Mouse (Mus musculus) T-cell, adult 2 months (primary cell): Measurements from ENCODE around the gene Ubap1l.
"Not testable (repeated sequence)": the region's sequence is repeated elsewhere in the genome, so short reads cannot be mapped to it uniquely, and the experiment has no call there.

Experiments
- DNase-seq: peaks from one replicate; pipeline ENCODE4 v3.0.0; 2022; ENCODE audit warnings: low spot score

Gene Ubap1l

DNA sequence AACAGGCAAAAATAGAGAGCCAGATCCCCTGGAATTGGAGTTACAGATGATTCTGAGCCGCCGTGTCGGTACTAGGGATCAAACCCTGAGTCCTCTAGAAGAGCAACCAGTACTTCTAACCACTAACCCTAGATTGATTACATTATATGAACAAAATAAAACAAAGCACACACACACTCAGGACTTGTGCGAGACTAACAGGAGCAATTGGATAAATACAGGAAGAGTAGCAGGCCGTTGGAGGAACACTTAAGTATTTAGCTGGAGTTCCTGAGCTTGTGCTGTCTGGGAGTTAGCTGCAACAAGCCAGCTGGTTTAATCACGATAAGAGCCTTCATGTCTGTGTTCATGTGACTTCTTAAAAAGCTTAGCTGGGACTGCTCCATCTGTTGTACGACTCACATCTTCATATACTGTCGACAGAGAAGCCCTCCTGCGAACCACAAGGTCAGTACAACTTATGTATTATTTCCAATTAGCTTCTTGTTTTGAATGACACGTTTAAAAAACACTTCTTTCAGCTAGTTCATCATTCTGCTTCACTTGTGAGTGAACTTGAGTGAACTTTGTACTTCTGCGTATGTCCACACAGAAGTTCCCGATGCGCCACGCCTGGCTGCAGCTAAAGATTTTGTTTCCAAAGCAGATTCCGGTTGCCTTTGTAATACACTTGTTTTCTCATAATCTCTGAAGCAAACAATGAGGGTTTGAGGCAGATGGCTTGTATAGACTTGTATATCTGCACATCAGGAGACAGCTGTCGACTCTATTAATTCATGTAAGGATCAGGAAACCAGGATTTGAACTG lies at the start of gene Ubap1l:
Gene Ubap1l, plus strand, starts transcription at position 401 of the 808 bp plus-strand sequence.
- no peak for DNase-seq

DNA sequence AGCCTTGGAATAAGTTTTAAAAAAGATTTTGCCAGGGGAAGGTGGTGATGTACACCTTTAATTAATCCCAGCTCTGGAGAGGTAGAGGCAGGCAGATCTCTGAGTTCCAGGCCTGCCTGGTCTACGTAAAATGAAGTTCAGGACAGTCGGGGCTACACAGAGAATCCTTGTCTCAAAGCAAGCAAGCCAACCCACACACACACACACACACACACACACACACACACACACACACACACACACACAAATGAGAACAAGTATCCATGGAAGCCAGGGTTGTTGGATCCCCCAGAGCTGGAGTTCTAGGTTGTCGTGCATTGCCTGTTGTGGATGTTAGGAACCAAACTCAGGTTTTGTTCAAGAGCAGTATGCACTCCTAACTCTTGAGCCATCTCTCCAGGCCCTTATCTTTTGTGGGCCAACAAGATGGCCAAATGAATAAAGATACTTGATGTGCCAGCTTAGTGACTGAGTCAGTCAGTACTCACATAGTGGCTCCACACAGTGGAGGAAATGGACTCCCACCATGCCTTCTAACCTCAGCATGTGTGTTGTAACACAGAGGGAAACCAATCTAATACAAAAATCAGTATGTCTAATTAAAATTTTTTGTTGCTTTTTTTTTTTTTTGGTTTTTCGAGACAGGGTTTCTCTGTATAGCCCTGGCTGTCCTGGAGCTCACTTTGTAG lies 48.0 kb upstream of the Ubap1l start:
- DNase-seq: no peak

DNA sequence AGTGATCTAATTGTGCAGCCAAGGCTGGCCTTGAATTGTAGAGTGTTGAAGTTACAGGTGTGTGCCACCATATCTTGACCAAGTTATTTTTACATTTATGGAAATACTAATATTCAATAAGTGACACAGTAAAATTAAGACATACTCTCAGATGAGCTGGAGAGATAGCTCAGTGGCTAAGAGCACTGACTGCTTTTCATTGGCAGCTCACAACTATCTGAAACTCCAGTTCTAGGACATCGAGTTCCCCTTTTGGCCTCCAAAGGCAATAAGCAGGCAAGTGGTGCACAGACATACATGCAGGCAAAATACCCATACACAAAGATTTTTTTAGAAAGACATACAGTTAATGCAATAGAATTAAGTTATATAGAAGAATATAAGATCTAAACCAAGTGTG lies 47.0 kb upstream of the Ubap1l start:
- DNase-seq: no peak

DNA sequence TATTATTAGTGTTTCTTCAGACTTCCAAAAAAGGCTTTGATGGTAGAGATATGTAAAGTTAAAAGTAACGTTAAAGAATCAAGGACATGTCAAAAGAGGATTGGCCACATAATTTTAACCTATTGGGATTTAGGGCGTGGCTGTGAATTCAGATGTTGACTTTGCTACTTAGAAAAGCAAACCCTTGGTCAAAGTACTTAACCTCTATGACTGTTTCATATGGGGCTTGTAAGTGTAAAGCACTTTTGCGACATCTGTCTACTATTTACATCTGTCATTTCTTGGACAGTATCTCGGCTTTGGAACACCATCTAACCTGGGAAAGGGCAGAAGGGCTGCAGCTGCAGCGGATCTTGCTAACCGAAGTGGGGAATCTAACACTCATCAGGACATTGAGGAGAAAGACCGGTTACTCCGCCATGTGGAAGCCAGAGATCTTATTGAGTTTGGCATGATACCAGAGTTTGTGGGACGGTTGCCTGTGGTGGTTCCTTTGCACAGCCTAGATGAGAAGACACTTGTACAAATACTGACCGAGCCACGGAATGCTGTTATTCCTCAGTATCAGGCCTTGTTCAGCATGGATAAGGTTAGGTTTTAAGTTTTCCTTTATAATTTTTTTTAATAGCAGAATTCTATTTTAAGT lies 38.5 kb upstream of the Ubap1l start:
- no peak for DNase-seq

DNA sequence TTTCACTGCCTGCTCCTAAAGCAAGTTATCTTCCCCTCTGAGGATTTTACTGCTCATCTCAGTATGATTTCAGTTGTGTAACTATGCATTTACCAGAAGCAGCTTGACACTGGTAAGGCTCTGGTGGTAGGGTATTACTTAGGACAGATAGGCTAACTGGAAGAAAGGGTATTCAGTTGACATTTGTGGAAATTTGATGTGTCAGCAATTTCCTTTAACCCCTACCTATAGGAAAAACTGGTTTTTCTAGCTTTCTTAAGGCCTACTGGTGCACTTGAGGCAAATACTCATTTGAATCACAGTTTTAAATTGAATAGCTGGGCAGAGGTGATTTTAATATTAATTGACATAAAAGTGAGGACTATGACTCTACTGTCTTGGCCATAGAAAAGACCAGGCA lies 34.9 kb upstream of the Ubap1l start:
- no peak for DNase-seq

DNA sequence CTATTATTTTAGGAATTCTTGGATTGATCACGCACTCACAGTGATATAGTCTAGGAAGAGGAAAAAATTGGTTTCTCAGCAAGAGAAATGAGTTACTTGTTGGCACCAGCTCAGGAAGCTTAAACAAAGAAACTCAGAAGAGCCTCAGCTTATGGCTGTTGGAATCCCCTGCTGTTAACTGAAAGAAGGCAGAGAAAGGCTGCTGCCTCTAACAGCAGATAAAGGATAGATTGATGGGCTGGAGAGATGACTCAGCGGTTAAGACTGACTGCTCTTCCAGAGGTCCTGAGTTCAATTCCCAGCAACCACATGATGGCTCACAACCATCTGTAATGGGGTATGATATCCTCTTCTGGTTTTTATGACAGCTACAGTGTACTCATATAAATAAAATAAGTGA lies 33.5 kb upstream of the Ubap1l start:
- DNase-seq: no peak

DNA sequence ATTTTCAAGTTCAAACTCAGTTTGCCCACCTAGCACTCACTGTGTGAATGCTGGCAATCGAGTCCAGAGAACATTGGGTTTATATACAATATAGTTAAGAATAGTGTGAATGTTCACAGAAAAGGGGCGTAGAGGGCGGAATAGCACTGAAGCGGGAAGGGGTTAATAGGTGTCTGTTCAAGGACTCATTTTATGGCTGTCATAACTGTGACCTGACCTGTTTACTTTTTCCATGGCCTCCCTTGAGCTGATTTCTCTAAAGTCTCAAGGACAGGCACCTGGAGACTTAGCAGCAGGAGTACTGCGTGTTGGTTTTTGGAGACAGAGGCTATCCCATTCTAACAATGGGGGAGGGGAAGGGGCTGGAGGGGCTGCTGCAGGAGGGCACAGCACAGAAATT lies 26.9 kb upstream of the Ubap1l start:
- DNase-seq: no peak

DNA sequence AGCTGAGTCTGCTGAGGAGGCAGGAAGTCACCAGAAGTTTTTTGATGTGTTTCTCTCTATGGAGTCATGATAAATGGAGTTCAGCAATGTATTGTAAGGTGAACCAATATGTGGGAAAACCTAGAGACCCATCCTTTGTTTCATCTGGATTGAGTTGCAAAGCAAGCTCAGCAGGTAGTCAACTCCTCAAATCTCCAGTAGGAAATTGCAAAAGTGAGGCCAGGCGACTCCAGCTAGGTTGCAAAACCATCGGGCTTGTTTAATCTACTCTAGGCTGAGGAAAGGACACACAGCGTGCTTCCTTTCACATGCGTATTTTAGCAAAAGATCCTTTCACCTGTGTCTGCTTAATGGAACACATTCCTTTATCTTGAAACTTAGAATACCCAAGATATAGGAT lies 21.7 kb upstream of the Ubap1l start:
- DNase-seq: no peak

DNA sequence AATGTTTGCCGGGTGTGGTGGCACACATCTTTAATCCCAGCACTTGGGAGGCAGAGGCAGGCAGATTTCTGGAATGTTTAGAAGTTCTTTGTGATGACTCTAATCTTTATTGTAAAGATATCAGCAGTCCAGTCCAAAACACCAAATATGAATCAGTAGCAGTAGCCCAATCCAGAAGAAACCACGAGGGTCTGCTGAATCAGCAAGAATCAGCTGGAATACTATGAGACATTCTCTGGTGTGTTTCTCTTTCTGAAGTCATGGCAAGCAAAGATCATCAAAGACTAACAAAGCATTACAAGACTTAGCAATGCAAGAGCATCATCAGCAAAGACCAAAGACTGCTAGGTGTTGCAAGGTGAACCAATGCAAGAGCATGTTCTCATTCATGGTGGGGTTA lies 20.4 kb upstream of the Ubap1l start:
- no peak for DNase-seq

DNA sequence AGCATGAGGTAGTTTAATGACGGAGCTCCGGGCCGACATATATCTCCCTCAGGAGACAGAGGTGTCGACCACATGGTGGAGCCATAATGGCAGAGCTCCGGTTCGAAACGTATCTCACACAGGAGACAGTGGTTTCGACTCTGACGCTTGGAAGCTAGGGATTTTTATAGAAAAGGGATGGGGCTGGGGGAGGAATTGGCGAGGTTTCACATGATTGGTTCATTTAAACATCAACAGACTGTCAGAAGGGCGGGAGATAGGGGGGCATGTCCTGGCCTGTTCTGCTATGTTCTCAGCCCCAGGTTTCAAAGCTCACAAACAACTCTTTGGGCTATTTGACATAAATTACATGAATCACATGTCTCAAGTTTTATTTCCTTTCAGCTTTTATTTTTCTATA lies 15.4 kb upstream of the Ubap1l start:
- not testable (repeated sequence) for DNase-seq

DNA sequence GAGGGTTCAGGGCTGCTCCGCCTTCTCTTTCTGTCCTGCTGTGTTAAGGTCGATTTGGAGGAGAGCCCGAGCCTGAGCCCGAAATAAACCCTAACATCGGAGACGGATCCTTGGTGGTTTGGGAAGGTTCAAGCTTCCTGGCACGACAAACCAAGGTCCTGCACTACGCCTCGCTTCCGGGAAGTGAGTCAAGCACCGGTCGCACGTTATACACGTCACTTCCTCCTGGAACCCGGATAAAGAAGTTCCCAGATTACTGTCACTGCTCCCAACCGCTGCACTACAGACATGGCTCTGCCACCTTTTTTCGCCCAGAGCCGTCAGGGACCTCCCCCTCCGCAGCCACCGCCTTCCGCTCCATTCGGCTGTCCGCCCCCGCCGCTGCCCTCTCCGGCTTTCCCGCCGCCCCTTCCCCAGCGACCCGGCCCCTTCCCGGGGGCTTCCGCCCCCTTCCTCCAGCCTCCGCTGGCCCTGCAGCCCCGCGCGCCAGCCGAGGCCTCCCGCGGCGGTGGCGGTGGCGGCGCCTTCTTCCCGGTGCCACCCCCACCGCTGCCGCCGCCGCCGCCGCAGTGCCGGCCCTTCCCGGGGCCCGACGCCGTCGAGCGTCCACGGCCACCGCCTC lies 14.9 kb upstream of the Ubap1l start, which contains the start of gene Pdcd7:
Gene Pdcd7, plus strand, starts transcription at position 251 of the 622 bp plus-strand sequence.
- peak; percentile 91 for DNase-seq

DNA sequence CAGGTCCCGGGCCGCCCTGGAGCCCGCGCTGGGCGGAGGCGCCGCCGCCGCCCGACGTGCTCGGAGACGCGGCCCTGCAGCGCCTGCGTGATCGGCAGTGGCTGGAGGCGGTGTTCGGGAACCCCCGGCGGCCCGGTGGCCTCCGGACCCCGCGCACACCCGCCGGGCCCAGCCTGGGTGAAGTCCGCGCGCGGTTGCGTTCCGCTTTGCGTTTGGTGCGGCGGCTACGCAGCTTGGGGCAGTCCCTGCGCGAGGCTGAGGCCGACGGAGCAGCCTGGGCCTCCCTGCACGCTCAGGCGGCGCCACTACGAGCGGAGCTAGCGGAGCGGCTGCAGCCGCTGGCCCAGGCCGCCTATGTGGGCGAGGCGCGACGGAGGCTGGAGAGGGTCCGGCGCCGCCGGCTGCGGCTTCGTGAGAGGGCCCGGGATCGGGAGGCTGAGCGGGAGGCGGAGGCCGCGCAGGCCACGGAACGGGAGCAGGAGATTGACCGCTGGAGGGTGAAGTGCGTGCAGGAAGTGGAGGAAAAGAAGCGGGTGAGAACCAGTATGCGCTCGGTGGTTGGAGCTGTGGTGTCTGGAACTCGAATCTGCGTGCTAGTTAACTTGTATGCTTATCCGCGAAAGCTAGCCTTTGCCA lies 14.2 kb upstream of the Ubap1l start:
- peak; percentile 51 for DNase-seq

DNA sequence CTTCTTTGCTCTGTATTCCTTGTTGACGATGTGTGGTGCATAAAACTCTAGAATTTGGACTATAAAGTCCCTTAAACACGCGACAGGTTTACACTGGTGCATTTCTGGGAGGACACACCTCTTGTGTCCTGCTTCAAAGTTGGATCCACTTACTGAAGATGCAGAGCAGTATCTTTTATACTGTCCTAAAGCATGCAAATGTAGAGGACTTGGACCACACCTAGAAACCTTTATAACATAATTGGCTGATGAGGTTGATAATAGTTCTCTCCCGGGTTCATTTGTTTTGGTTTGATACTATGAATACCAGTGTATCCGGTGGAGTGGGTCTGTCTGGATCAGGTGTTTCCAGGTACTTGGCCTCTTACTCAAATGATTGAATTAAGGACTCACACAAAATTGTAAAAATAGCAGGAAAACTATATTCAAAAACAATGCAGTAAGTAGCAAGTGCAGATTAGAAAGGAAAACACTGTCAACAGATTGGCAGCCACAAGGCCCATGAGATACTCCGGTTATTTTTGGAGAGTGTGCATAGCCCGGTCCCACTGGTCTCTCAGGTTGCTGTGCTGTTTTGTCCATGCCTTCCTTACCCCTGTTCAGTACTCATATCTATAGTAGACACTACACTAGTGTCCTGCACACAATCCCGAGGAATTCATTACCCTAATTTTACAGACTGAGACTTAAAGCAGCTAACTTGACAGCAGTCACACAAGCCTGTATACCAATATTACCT lies 13.6 kb upstream of the Ubap1l start:
- DNase-seq: no peak

DNA sequence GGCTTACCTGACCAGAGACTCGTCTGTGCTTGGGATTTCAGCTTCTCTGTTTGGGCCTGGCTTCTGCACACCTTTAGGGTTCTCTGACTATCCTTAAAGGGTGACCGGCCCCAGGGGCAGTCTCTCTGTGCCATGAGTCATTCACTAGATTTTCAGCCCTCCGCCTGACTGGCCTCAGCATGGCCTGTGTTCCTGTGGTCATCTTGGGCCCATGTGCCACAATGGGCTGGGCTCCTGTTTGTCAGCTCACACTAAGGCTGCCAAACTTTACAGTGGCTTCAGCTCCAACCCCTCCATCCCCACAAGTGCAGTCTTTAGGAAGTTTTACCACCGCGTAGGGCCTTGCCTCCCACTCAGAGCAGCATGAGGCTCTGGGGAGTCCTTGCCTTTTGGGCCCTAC lies 7.6 kb upstream of the Ubap1l start:
- DNase-seq: no peak

DNA sequence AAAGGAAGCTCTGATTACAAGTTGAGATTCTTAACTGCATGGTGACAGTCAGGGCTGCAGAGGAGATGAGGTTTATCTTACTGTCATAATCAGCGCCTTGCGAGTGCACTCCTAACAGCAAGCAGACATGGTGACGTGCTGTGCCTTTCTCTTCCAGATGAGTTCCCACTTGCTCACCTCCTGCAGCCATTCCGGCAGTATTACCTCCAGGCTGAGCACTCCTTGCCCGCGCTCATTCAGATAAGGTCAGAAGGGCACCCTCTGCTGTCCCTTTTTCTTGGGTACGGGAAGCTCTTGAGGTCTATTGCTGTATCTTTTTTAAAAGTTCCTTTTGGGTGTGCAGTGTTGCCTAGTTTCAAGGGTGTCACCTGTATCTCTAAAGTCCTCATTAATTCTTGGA lies 4.3 kb upstream of the Ubap1l start:
- DNase-seq: no peak

DNA sequence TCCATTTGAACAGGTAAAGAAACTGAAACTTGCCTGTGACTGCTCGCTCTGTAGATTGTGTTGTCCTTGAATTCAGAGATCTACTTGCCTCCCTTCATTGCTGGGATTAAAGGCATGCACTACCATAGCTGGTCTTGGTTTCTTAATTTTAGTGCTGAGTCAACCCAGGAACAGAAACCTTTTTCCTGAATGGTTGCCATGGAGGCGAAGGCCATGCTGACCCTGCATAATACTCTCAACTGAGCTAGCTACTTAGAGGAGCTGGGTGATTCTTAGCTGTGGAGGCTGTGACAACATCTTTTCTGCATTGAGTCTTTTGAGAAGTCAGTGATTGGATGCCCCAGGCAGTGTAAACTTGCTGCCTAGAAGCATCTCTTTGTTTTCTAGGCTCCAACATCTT lies 3.9 kb upstream of the Ubap1l start:
- DNase-seq: no peak

DNA sequence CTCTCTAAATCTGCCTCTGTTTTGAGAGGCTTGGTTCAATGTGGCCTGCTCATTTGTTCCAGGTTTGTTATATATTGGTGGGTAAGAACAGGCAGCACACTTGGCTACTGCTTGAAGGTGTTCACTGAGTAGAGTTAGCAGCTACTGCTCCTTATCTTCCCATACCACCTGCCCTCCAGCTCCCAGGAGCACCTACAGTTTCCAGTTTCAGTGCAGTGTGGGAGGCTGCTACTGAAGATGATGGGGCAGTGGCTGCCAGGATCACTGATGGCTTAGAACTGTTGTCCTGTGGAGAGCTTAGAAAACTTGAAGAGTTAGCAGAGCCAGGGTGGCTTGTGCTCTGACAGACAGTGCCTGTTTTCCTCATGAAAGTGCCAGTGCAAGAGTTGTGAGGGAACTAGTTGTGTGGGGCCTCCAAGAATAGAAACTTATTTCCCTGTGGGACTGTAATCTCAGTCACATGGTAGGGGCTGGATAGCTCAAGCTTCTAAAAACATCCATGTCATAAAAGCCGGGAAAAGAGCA lies 1.8 kb upstream of the Ubap1l start:
- no peak for DNase-seq

DNA sequence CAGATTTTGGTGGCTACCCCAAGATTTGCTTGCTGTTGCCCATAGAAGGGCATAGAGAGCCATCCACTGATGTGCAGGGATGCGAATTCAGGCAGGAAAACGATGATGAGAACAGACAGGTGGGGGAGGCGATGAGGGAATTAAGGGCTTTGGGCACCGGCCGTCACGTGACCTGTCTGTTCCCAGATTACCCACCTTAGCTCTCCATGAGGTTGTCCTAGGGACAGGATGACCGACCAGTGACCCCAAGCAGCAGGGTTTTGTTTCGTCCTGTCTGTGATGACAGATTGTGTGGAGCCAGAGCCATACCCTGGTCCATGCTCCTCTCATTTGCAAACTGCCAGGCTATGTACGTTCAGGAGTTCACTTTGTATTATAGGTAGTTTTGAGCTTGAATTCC lies 2.8 kb downstream of the Ubap1l start:
- DNase-seq: no peak

DNA sequence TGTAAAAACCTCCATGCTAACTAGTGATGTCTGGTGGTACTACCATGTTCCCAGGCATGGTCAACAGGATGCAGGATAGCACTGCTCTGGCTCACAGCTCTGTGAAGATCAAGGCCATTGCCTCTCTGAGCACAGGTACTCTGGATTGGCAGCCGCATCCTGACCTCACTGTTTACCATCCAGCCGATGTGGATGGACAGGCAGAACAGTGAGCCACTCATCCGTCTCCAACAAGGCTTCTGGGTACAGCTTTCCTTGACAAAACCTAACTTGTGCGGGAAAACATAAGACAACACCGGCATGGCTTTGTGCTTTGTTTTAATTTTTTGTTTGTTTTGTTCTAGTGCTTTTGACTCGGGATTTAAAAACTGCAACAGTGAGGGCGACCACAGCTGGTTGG lies 4.9 kb downstream of the Ubap1l start:
- DNase-seq: no peak

DNA sequence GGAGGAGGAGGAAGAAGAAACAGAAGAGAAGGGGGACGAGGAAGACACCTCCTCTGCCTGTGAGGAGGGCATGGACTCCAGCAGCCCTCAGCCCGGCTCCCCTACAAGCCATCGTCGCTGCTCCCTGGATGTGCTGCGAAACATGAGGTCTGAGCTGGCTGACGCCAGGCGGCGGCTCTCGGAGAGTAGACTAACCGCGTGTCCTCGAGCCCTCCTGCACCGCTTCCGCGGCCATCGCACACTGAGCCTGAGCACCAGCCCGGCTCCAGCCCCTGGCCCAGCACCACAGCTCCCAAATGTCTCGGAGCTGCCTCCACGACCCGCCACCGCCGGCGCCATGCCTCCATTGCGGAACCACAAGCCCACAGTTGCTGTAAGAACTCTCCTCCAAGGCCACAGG lies 10.9 kb downstream of the Ubap1l start:
- DNase-seq: no peak

DNA sequence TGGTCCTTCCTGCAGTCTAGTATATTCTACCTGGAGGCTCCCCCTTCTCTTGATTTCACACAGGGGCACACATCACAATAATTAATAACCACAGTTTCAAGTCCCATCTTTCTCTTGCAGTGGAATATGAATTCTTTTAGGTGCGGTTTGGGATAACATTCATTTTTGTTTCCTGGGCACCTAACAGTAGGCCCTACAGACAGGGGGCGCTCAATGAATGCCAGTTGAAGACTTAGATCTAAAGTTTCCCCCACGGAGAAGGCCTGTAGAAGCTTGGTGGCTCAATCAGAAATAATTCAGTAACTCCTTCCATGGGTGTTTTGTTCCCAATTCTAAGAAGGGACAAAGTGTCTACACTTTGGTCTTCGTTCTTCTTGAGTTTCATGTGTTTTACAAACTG lies 11.6 kb downstream of the Ubap1l start:
- DNase-seq: no peak
